Mouse (Mus musculus) stomach, postnatal 0 days (tissue): Measurements from ENCODE around the gene B9d1.

ENCODE experiments used
- CTCF ChIP-seq: IDR thresholded peaks from 2 replicates; pipeline ENCODE4 v1.5.1; 2016; ENCODE audit warnings: antibody characterized with exemption, low read depth, mild to moderate bottlenecking, moderate library complexity
- EP300 ChIP-seq: optimal IDR thresholded peaks from 2 replicates; pipeline ENCODE3; 2016; ENCODE audit warnings: antibody characterized with exemption

GRCm38 (mm10) chr11:61532820-61533219 is 27.9 kb downstream of the B9d1 start:
- TF ChIP-seq CTCF (no peak), EP300 (no peak)
